19 mouse cellular contexts compared by ENCODE assay signal in genomic region chr10:96082203-96082602, GRCm38 (mm10). TPM values are rescaled to one million over a fixed set of nuclear protein-coding genes. Genes with fewer than 3 reads are reported as not detected.
"Had no signal": no experiment of that assay in that cellular context is flagged by ENCODE, and none has a peak within 500 bp of the region (broad histone marks: within the 10 kb centered on the region; RNA-seq: fewer than 3 reads in every experiment).

No protein-coding gene starts in this region.

- ATAC-seq: intestine, embryonic 16.5 days; midbrain, embryonic 16.5 days had no signal

- H3K9ac ChIP-seq: kidney, embryonic 15.5 days had no signal

- H3K27me3 ChIP-seq: kidney, embryonic 15.5 days had no signal

- H3K36me3 ChIP-seq: kidney, embryonic 15.5 days; limb, embryonic 10.5 days had no signal

- H3K4me2 ChIP-seq: kidney, embryonic 15.5 days; midbrain, embryonic 11.5 days had no signal

- DNase-seq: kidney, adult 2 months; kidney, postnatal 14 days; lung, adult 18-20 months; lung, postnatal 36 days; thymus, postnatal 25 days had no signal

- H3K4me3 ChIP-seq: kidney, embryonic 15.5 days; left cerebral cortex, adult 2 months; limb, embryonic 10.5 days had no signal

- H3K27ac ChIP-seq: kidney, embryonic 15.5 days; left cerebral cortex, adult 2 months; limb, embryonic 10.5 days; stomach, postnatal 0 days had no signal

- H3K4me1 ChIP-seq: kidney, embryonic 15.5 days; limb, embryonic 10.5 days had no signal

- H3K9me3 ChIP-seq: kidney, embryonic 15.5 days; limb, embryonic 10.5 days had no signal

RNA-seq across cellular contexts. Expression of gene Gm5426, which starts 54.2 kb away (rescaled TPM):
- total RNA-seq: layer of hippocampus, postnatal 25 days; left cerebral cortex, adult 2 months; left cerebral cortex, postnatal 14 days; megakaryocyte, adult 5-6 weeks had no signal
- polyA plus RNA-seq: intestine, embryonic 16.5 days; kidney, adult 2 months; kidney, embryonic 15.5 days; large intestine, adult 2 months; limb, embryonic 10.5 days; limb, embryonic 14.5 days; lung, embryonic 16.5 days; midbrain, embryonic 11.5 days; midbrain, embryonic 16.5 days; neural tube, embryonic 14.5 days; stomach, postnatal 0 days had no signal
